Mouse (Mus musculus) neural tube, embryonic 12.5 days (tissue): ENCODE measurements around the gene Gtdc1. TPM values are rescaled to one million over a fixed set of nuclear protein-coding genes. Genes with fewer than 3 reads are reported as not detected.

Experiments used
- ATAC-seq: fragments of 200-750 bp; cut with Nextera tagmentation; 2 replicates; pipeline ENCODE4 v1.8.0; 2017; ENCODE audit warnings: low read depth, mild to moderate bottlenecking, moderate TSS enrichment, moderate library complexity; ENCODE audit not compliant: low FRiP score
- H3K27ac ChIP-seq: fragments of 300-500 bp; sonication (generic); 2 replicates; pipeline ENCODE4 v1.5.1; 2016
- H3K27me3 ChIP-seq: fragments of 300-500 bp; sonication (generic); replicated peaks from 2 replicates; pipeline ENCODE4 v1.6.1; 2016; ENCODE audit warnings: mild to moderate bottlenecking
- H3K36me3 ChIP-seq: fragments of 300-500 bp; sonication (generic); 2 replicates; pipeline ENCODE4 v1.6.1; 2016; ENCODE audit warnings: mild to moderate bottlenecking
- H3K4me1 ChIP-seq: fragments of 300-500 bp; sonication (generic); 2 replicates; pipeline ENCODE4 v1.6.1; 2016
- H3K4me2 ChIP-seq: fragments of 300-500 bp; sonication (generic); replicated peaks from 2 replicates; pipeline ENCODE4 v1.6.1; 2016; ENCODE audit warnings: mild to moderate bottlenecking
- H3K4me3 ChIP-seq: fragments of 300-500 bp; sonication (generic); 2 replicates; pipeline ENCODE4 v1.5.1; 2016
- H3K9ac ChIP-seq: fragments of 300-500 bp; sonication (generic); 2 replicates; pipeline ENCODE4 v1.6.1; 2016; ENCODE audit warnings: mild to moderate bottlenecking
- H3K9me3 ChIP-seq: fragments of 300-500 bp; sonication (generic); 2 replicates; pipeline ENCODE4 v1.6.1; 2016; ENCODE audit warnings: mild to moderate bottlenecking
- WGBS: fragments of 180-500 bp; shearing (Covaris S2); methylation state at CpG from one replicate; pipeline ENCODE4 v1.1.7; 2016; 5-methylcytosine and 5-hydroxymethylcytosine counted together
- polyA plus RNA-seq: library from polyadenylated mRNA; unstranded; fragments of >200 nt; fragmentation: Nextera tagmentation; extraction: Ambion mirVana; gene quantifications from 2 replicates; pipeline ENCODE4 v1.2.1, GENCODE M21; 2016

Gene Gtdc1
- polyA plus RNA-seq, 1 experiment from 2014 or later = 13.9 TPM

GRCm38 (mm10) chr2:44955506-44955905, 28.0 kb upstream of the Gtdc1 start:
- Histone ChIP-seq H3K4me3 (no peak overlapping the region), H3K27me3 (no peaks in the 10 kb centered on the region), H3K9ac (no peak overlapping the region), H3K4me2 (no peak overlapping the region), H3K27ac (no peak overlapping the region), H3K9me3 (no peaks in the 10 kb centered on the region), H3K36me3 (no peaks in the 10 kb centered on the region), H3K4me1 (no peaks in the 10 kb centered on the region)
- WGBS = 93% methylated on average over 6 of the region's 6 CpGs
- ATAC-seq = no peak

- Histone ChIP-seq H3K9me3 (no peaks in the 10 kb centered on the region), H3K4me1 (no peaks in the 10 kb centered on the region), H3K27ac (no peak overlapping the region), H3K36me3 (no peaks in the 10 kb centered on the region), H3K9ac (no peak overlapping the region), H3K4me3 (no peak overlapping the region), H3K4me2 (no peak overlapping the region), H3K27me3 (no peaks in the 10 kb centered on the region)
- 81% methylated on average over 1 of the region's 1 CpGs for WGBS
- no peak for ATAC-seq
Measured at GRCm38 (mm10) chr2:44954180-44954579, 26.7 kb upstream of the Gtdc1 start.

GRCm38 (mm10) chr2:44952830-44953422, 25.5 kb upstream of the Gtdc1 start:
- no peak overlapping the region for H3K4me3 ChIP-seq
- 41% methylated on average over 6 of the region's 6 CpGs for WGBS
- ATAC-seq = no peak
- no peak overlapping the region for H3K4me2 ChIP-seq
- no peaks in the 10 kb centered on the region for H3K9me3 ChIP-seq
- no peak overlapping the region for H3K9ac ChIP-seq
- H3K36me3 ChIP-seq = no peaks in the 10 kb centered on the region
- no peak overlapping the region for H3K27ac ChIP-seq
- H3K27me3 ChIP-seq = no peaks in the 10 kb centered on the region
- H3K4me1 ChIP-seq = no peaks in the 10 kb centered on the region

- Histone ChIP-seq H3K27me3 (no peaks in the 10 kb centered on the region), H3K4me2 (no peak overlapping the region), H3K27ac (no peak overlapping the region), H3K9ac (no peak overlapping the region), H3K36me3 (no peaks in the 10 kb centered on the region), H3K9me3 (no peaks in the 10 kb centered on the region), H3K4me3 (no peak overlapping the region), H3K4me1 (no peaks in the 10 kb centered on the region)
- WGBS = 70% methylated on average over 4 of the region's 4 CpGs
- ATAC-seq = no peak
Measured at GRCm38 (mm10) chr2:44951651-44952213, 24.3 kb upstream of the Gtdc1 start.

- H3K9ac ChIP-seq = no peak overlapping the region
- no peak overlapping the region for H3K4me3 ChIP-seq
- H3K4me2 ChIP-seq = no peak overlapping the region
- no peak for ATAC-seq
- H3K27me3 ChIP-seq = no peaks in the 10 kb centered on the region
- no peaks in the 10 kb centered on the region for H3K36me3 ChIP-seq
- 100% methylated on average over 2 of the region's 2 CpGs for WGBS
- H3K9me3 ChIP-seq = no peaks in the 10 kb centered on the region
- H3K27ac ChIP-seq = no peak overlapping the region
- H3K4me1 ChIP-seq = no peaks in the 10 kb centered on the region
Measured at GRCm38 (mm10) chr2:44944689-44945088, 17.2 kb upstream of the Gtdc1 start.

- ATAC-seq = no peak
- Histone ChIP-seq H3K9me3 (no peaks in the 10 kb centered on the region), H3K4me3 (no peak overlapping the region), H3K9ac (no peak overlapping the region), H3K4me2 (no peak overlapping the region), H3K4me1 (no peaks in the 10 kb centered on the region), H3K27ac (no peak overlapping the region), H3K27me3 (no peaks in the 10 kb centered on the region), H3K36me3 (no peaks in the 10 kb centered on the region)
- WGBS = 93% methylated on average over 3 of the region's 3 CpGs
Measured at GRCm38 (mm10) chr2:44930951-44931350, 3.5 kb upstream of the Gtdc1 start.

- H3K4me1 ChIP-seq = no peaks in the 10 kb centered on the region; the same call in 1 of the 2 replicates
- H3K9ac ChIP-seq = no peak overlapping the region
- no peak overlapping the region for H3K4me3 ChIP-seq
- no peaks in the 10 kb centered on the region for H3K36me3 ChIP-seq
- ATAC-seq = no peak
- WGBS = 88% methylated on average over 3 of the region's 3 CpGs
- H3K4me2 ChIP-seq = no peak overlapping the region
- H3K27me3 ChIP-seq = no peaks in the 10 kb centered on the region
- H3K9me3 ChIP-seq = no peaks in the 10 kb centered on the region
- H3K27ac ChIP-seq = no peak overlapping the region
Measured at GRCm38 (mm10) chr2:44928631-44929030, 1.2 kb upstream of the Gtdc1 start.

- no peaks in the 10 kb centered on the region; the same call in 1 of the 2 replicates for H3K4me1 ChIP-seq
- peak overlapping the region; percentile 53 for H3K4me3 ChIP-seq
- no peaks in the 10 kb centered on the region for H3K27me3 ChIP-seq
- peak overlapping the region; percentile 67 for H3K27ac ChIP-seq
- ATAC-seq = peak; percentile 98
- H3K9me3 ChIP-seq = no peaks in the 10 kb centered on the region
- H3K4me2 ChIP-seq = peak overlapping the region; percentile 63
- no peaks in the 10 kb centered on the region for H3K36me3 ChIP-seq
- H3K9ac ChIP-seq = peak overlapping the region; percentile 65
- WGBS = 1% methylated on average over 44 of the region's 95 CpGs
Measured at GRCm38 (mm10) chr2:44926683-44927481, 575 bp downstream of the Gtdc1 start.

- peak overlapping the region; percentile 65 for H3K9ac ChIP-seq
- ATAC-seq = 0 out of 2 replicates have a peak, but pooled peaks have one; percentile 0
- H3K4me3 ChIP-seq = peak overlapping the region; percentile 53
- WGBS = 1% methylated on average over 17 of the region's 17 CpGs
- no peaks in the 10 kb centered on the region for H3K27me3 ChIP-seq
- no peaks in the 10 kb centered on the region; the same call in 1 of the 2 replicates for H3K4me1 ChIP-seq
- peak overlapping the region; percentile 63 for H3K4me2 ChIP-seq
- H3K36me3 ChIP-seq = no peaks in the 10 kb centered on the region
- no peaks in the 10 kb centered on the region for H3K9me3 ChIP-seq
- H3K27ac ChIP-seq = peak overlapping the region; percentile 67; the same call in 1 of the 2 replicates
Measured at GRCm38 (mm10) chr2:44926167-44926682, 1.2 kb downstream of the Gtdc1 start.

GRCm38 (mm10) chr2:44924618-44925017, 2.8 kb downstream of the Gtdc1 start:
- Histone ChIP-seq H3K4me1 (no peaks in the 10 kb centered on the region; the same call in 1 of the 2 replicates), H3K36me3 (no peaks in the 10 kb centered on the region)
- no peak for ATAC-seq

GRCm38 (mm10) chr2:44923056-44923883, 4.2 kb downstream of the Gtdc1 start:
- H3K4me2 ChIP-seq = no peak overlapping the region
- H3K9ac ChIP-seq = no peak overlapping the region
- no peak overlapping the region for H3K27ac ChIP-seq
- H3K4me1 ChIP-seq = no peaks in the 10 kb centered on the region; the same call in 1 of the 2 replicates
- no peaks in the 10 kb centered on the region for H3K27me3 ChIP-seq
- H3K36me3 ChIP-seq = no peaks in the 10 kb centered on the region
- no peak overlapping the region for H3K4me3 ChIP-seq
- no peaks in the 10 kb centered on the region for H3K9me3 ChIP-seq
- 92% methylated on average over 8 of the region's 8 CpGs for WGBS
- no peak for ATAC-seq

More at GRCm38 (mm10) chr2:44924618-44925017, 2.8 kb downstream of the Gtdc1 start:
- Histone ChIP-seq H3K27me3 (no peaks in the 10 kb centered on the region), H3K9me3 (no peaks in the 10 kb centered on the region), H3K27ac (no peak overlapping the region), H3K4me3 (no peak overlapping the region), H3K9ac (no peak overlapping the region), H3K4me2 (no peak overlapping the region)
